Mouse (Mus musculus) urinary bladder, postnatal 0 days (tissue): ENCODE results near the gene Gm3696. TPM values are rescaled to one million over a fixed set of nuclear protein-coding genes. Genes with fewer than 3 reads are reported as not detected.

Experiments used
- polyA plus RNA-seq: library from polyadenylated mRNA; unstranded; fragments of >200 nt; fragmentation: Nextera tagmentation; extraction: Ambion mirVana; gene quantifications from 2 replicates; pipeline ENCODE4 v1.2.1, GENCODE M21; 2015

Gm3696 gene
- 2.5 TPM in 2 replicates for polyA plus RNA-seq

GRCm38 (mm10) chr14:7100521-7100920, at the start of gene Gm3696:
TSS of gene Gm3696 (minus strand) at chr14:7100621.

DNA sequence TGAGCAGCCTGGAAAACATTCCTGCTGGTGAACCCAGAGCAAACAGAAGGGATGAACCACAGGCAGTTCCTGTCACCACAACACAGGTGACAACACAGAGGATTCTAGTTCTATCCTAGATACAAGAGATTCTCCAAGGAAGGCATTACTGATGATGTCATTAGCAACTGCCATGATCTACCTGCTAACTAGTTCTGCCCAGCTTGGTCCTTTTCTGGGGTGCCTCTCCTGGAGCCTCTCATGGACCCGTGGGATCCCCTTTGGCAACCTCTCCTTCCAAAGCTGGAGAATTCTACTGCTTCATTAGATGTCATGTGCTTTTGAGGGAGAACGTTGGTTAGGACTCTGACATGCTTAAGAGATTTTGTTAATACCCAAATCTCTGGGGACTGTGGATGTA, 24.9 kb upstream of the Gm3696 start, which contains the start of gene Gm6676:
Gm6676 (minus strand) TSS at position 101 of the 400 bp plus-strand sequence.

GRCm38 (mm10) chr14:7044870-7045269, 55.6 kb downstream of the Gm3696 start, which contains the start of gene Gm3685:
TSS of gene Gm3685 (minus strand) at chr14:7044970.

Other genes starting within 250 kb of the Gm3696 start
- 1.7 and 2.0 TPM in 2 replicates for gene Gm3667, start 210.7 kb downstream of the Gm3696 start, polyA plus RNA-seq
- not detected in 2 replicates for gene Gm6356, start 126.8 kb downstream of the Gm3696 start, polyA plus RNA-seq
- 0.23 TPM in 1 of 2 replicates, not detected in the other for gene Gm10406, start 73.2 kb downstream of the Gm3696 start, polyA plus RNA-seq
- not detected in 2 replicates for gene Gm3685, start 55.7 kb downstream of the Gm3696 start, polyA plus RNA-seq
- not detected in 2 replicates for gene Gm6676, start 24.8 kb upstream of the Gm3696 start, polyA plus RNA-seq
- 14.9 and 19.4 TPM in 2 replicates for gene Gm3512, start 73.9 kb upstream of the Gm3696 start, polyA plus RNA-seq
- not detected in 2 replicates for gene Gm16434, start 93.9 kb upstream of the Gm3696 start, polyA plus RNA-seq
- gene Gm3727, start 164.1 kb upstream of the Gm3696 start, polyA plus RNA-seq: not detected in 2 replicates
- gene Gm3739, start 214.4 kb upstream of the Gm3696 start, polyA plus RNA-seq: 1.2 and 1.7 TPM in 2 replicates
- not detected in 2 replicates for gene Gm5797, start 231.8 kb upstream of the Gm3696 start, polyA plus RNA-seq